ENCODE assay signal across 9 mouse cellular contexts in genomic region chr13:76017465-76017864, GRCm38 (mm10). TPM values are rescaled to one million over a fixed set of nuclear protein-coding genes. Genes with fewer than 3 reads are reported as not detected.
A peak's percentile ranks its signal among the peaks of the same experiment; 100 is the strongest.
DNase-seq lines count a peak whose midpoint lies in the region; ATAC-seq and TF ChIP-seq lines count a peak whose summit lies in the region.
"Had no signal": no experiment of that assay in that cellular context is flagged by ENCODE, and none has a peak within 500 bp of the region (broad histone marks: within the 10 kb centered on the region; RNA-seq: fewer than 3 reads in every experiment).

No protein-coding gene starts in this region.

- no peaks in the 10 kb centered on the region for H3K79me3 ChIP-seq in C2C12 (ENCODE audit: low read depth)

- H3K36me3 ChIP-seq in C2C12 (ENCODE audit: control insufficient read depth, insufficient read depth), result no peaks in the 10 kb centered on the region
- H3K36me3 ChIP-seq in embryonic facial prominence, embryonic 13.5 days, result no peaks in the 10 kb centered on the region
- H3K36me3 ChIP-seq in hindbrain, postnatal 0 days (ENCODE audit: insufficient read depth, low read length), result no peaks in the 10 kb centered on the region
- no peaks in the 10 kb centered on the region for H3K36me3 ChIP-seq in midbrain, embryonic 16.5 days (ENCODE audit: control insufficient read depth, insufficient read depth, low read length)

- TF ChIP-seq CTCF in C2C12 (IDR thresholded peaks at IDR 0.05; ENCODE audit: control insufficient read depth, insufficient read depth, insufficient read length), result no peak
- no peak for TF ChIP-seq CTCF in hindbrain, postnatal 0 days (IDR thresholded peaks at IDR 0.05; ENCODE audit: low read depth)

- H3K4me3 ChIP-seq in C2C12 (ENCODE audit: insufficient read depth, poor library complexity, severe bottlenecking), result peak overlapping the region; percentile 55
- peak overlapping the region; percentile 73 for H3K4me3 ChIP-seq in embryonic facial prominence, embryonic 13.5 days
- H3K4me3 ChIP-seq in hindbrain, postnatal 0 days (ENCODE audit: low read length), result peak overlapping the region; percentile 67
- H3K4me3 ChIP-seq in midbrain, embryonic 16.5 days (ENCODE audit: low read depth, low read length), result peak overlapping the region; percentile 82

- H3K4me2 ChIP-seq in embryonic facial prominence, embryonic 13.5 days, result peak overlapping the region; percentile 72
- H3K4me2 ChIP-seq in hindbrain, postnatal 0 days (ENCODE audit: low read depth, low read length), result peak overlapping the region; percentile 66
- peak overlapping the region; percentile 76 for H3K4me2 ChIP-seq in midbrain, embryonic 16.5 days (ENCODE audit: low read length)

- peak; percentile 17 for DNase-seq in adrenal gland, adult 2 months
- DNase-seq in adrenal gland, adult 8-10 months, result no peak
- DNase-seq in hindbrain, postnatal 0 days (ENCODE audit: low spot score), result no peak
- no peak for DNase-seq in thymus, adult 18-20 months
- no peak for DNase-seq in layer of hippocampus, postnatal 10 days (ENCODE audit: low spot score in 2 of 2)

- peaks cover 7% of the 10 kb centered on the region; the same call in 1 of the 2 replicates for H3K4me1 ChIP-seq in embryonic facial prominence, embryonic 13.5 days
- peaks cover 3% of the 10 kb centered on the region; the same call in 1 of the 2 replicates for H3K4me1 ChIP-seq in hindbrain, postnatal 0 days (ENCODE audit: insufficient read depth, low read length)
- peaks cover 8% of the 10 kb centered on the region for H3K4me1 ChIP-seq in midbrain, embryonic 16.5 days (ENCODE audit: control insufficient read depth, insufficient read depth, low read length)

- no peak overlapping the region for H3ac ChIP-seq in C2C12 (ENCODE audit: control insufficient read depth, insufficient read length, low read depth)

- H3K9me3 ChIP-seq in embryonic facial prominence, embryonic 13.5 days, result no peaks in the 10 kb centered on the region
- no peaks in the 10 kb centered on the region for H3K9me3 ChIP-seq in hindbrain, postnatal 0 days (ENCODE audit: low read length)
- H3K9me3 ChIP-seq in midbrain, embryonic 16.5 days (replicated peaks; ENCODE audit: control insufficient read depth, low read length, poor library complexity, severe bottlenecking), result no peaks in the 10 kb centered on the region

- H3K9ac ChIP-seq in embryonic facial prominence, embryonic 13.5 days, result peak overlapping the region; percentile 91
- peak overlapping the region; percentile 94 for H3K9ac ChIP-seq in hindbrain, postnatal 0 days (replicated peaks; ENCODE audit: low read length)
- H3K9ac ChIP-seq in midbrain, embryonic 16.5 days (ENCODE audit: low read depth, low read length), result peak overlapping the region; percentile 95

- H3K27me3 ChIP-seq in C2C12 (ENCODE audit: control insufficient read depth, insufficient read depth, insufficient read length), result no peaks in the 10 kb centered on the region
- H3K27me3 ChIP-seq in embryonic facial prominence, embryonic 13.5 days, result no peaks in the 10 kb centered on the region
- H3K27me3 ChIP-seq in hindbrain, postnatal 0 days (ENCODE audit: insufficient read depth, low read length), result no peaks in the 10 kb centered on the region
- H3K27me3 ChIP-seq in midbrain, embryonic 16.5 days (ENCODE audit: control insufficient read depth, insufficient read depth, low read depth, low read length), result no peaks in the 10 kb centered on the region

- no peak for ATAC-seq in embryonic facial prominence, embryonic 13.5 days (ENCODE audit: insufficient number of reproducible peaks, insufficient read depth, low FRiP score, low TSS enrichment, low read depth)
- no peak for ATAC-seq in hindbrain, postnatal 0 days
- ATAC-seq in midbrain, embryonic 16.5 days, result no peak

- H3K79me2 ChIP-seq in C2C12 (ENCODE audit: control insufficient read depth, insufficient read depth), result peaks cover 11% of the 10 kb centered on the region

- H3K27ac ChIP-seq in embryonic facial prominence, embryonic 13.5 days, result peak overlapping the region; percentile 95; the same call in 1 of the 2 replicates
- H3K27ac ChIP-seq in hindbrain, postnatal 0 days, result peak overlapping the region; percentile 96
- peak overlapping the region; percentile 94 for H3K27ac ChIP-seq in midbrain, embryonic 16.5 days (ENCODE audit: low read length)

- 69% methylated on average over 4 of the region's 4 CpGs for WGBS in embryonic facial prominence, embryonic 13.5 days
- WGBS in hindbrain, postnatal 0 days, result 78% methylated on average over 4 of the region's 4 CpGs
- WGBS in midbrain, embryonic 16.5 days, result 77% methylated on average over 4 of the region's 4 CpGs

TF ChIP-seq in C2C12, 6 proteins besides CTCF, POLR2A, EP300 and RAD21:
- TF ChIP-seq FOSL1 (IDR thresholded peaks at IDR 0.05; ENCODE audit: insufficient read depth, low read length, poor library complexity, severe bottlenecking), result no peak
- no peak for TF ChIP-seq MAX (IDR thresholded peaks at IDR 0.05)

RNA-seq across cellular contexts. Expression of gene Rfesd, which starts 1.1 kb away (rescaled TPM):
- total RNA-seq in adrenal gland, adult 2 months (2021), result 10 to 100 TPM; 17.8 to 25.7 TPM
- polyA plus RNA-seq in adrenal gland, adult 2 months (2012; rRNA removed), result 5.9 and 6.3 TPM in 2 replicates
- 10 to 100 TPM; 20.2 to 29.9 (median 20.9) TPM for total RNA-seq in adrenal gland, adult 8-10 months (2022)
- 6.0 TPM for polyA plus RNA-seq in C2C12 (2012; fragmentation: generic; extraction: Trizol)
- 19.9 and 21.6 TPM in 2 replicates for polyA plus RNA-seq in embryonic facial prominence, embryonic 13.5 days (2015; fragmentation: Nextera tagmentation; extraction: Ambion mirVana)
- 12.9 and 16.3 TPM in 2 replicates for total RNA-seq in hindbrain, postnatal 0 days (2014; rRNA removed)
- 22.3 and 23.9 TPM in 2 replicates for polyA plus RNA-seq in hindbrain, postnatal 0 days (2015; fragmentation: Nextera tagmentation; extraction: Ambion mirVana)
- 18.2 and 19.1 TPM in 2 replicates for polyA plus RNA-seq in midbrain, embryonic 16.5 days (2015; fragmentation: Nextera tagmentation; extraction: Ambion mirVana)
- 10 to 100 TPM; 19.7 to 20.4 TPM for total RNA-seq in layer of hippocampus, postnatal 10 days (2021)

RNA-seq across cellular contexts. Expression of gene Gpr150, which starts 39.3 kb away (rescaled TPM):
- total RNA-seq in adrenal gland, adult 2 months (2021), result under 1 TPM in 1 of 2 experiments, not detected in 1; 0.14 TPM
- 0.09 and 0.10 TPM in 2 replicates for polyA plus RNA-seq in adrenal gland, adult 2 months (2012; rRNA removed)
- total RNA-seq in adrenal gland, adult 8-10 months (2022), result under 1 TPM in 1 of 4 experiments, not detected in 3; 0.13 TPM
- not detected for polyA plus RNA-seq in C2C12 (2012; fragmentation: generic; extraction: Trizol)
- 0.12 TPM in 1 of 2 replicates, not detected in the other for polyA plus RNA-seq in embryonic facial prominence, embryonic 13.5 days (2015; fragmentation: Nextera tagmentation; extraction: Ambion mirVana)
- 2.8 and 5.2 TPM in 2 replicates for total RNA-seq in hindbrain, postnatal 0 days (2014; rRNA removed)
- polyA plus RNA-seq in hindbrain, postnatal 0 days (2015; fragmentation: Nextera tagmentation; extraction: Ambion mirVana), result 3.8 and 4.0 TPM in 2 replicates
- polyA plus RNA-seq in midbrain, embryonic 16.5 days (2015; fragmentation: Nextera tagmentation; extraction: Ambion mirVana), result 2.7 and 3.4 TPM in 2 replicates
- 1 to 10 TPM; 4.5 to 4.7 TPM for total RNA-seq in layer of hippocampus, postnatal 10 days (2021)

RNA-seq across cellular contexts. Expression of gene Spata9, which starts 50.5 kb away (rescaled TPM):
- not detected for total RNA-seq in adrenal gland, adult 2 months (2021)
- polyA plus RNA-seq in adrenal gland, adult 2 months (2012; rRNA removed), result not detected in 2 replicates
- under 1 TPM in 1 of 4 experiments, not detected in 3; 0.74 TPM for total RNA-seq in adrenal gland, adult 8-10 months (2022)
- polyA plus RNA-seq in C2C12 (2012; fragmentation: generic; extraction: Trizol), result 0.21 TPM
- polyA plus RNA-seq in embryonic facial prominence, embryonic 13.5 days (2015; fragmentation: Nextera tagmentation; extraction: Ambion mirVana), result 0.94 and 1.1 TPM in 2 replicates
- total RNA-seq in hindbrain, postnatal 0 days (2014; rRNA removed), result 0.16 and 1.5 TPM in 2 replicates
- 3.5 and 3.8 TPM in 2 replicates for polyA plus RNA-seq in hindbrain, postnatal 0 days (2015; fragmentation: Nextera tagmentation; extraction: Ambion mirVana)
- 3.4 and 4.2 TPM in 2 replicates for polyA plus RNA-seq in midbrain, embryonic 16.5 days (2015; fragmentation: Nextera tagmentation; extraction: Ambion mirVana)
- under 1 TPM; 0.51 to 0.62 TPM for total RNA-seq in layer of hippocampus, postnatal 10 days (2021)
- polyA plus RNA-seq: large intestine, adult 2 months had no signal
